Mouse (Mus musculus): ENCODE measurements around the gene Ppt2.

GRCm38 (mm10) chr17:34672246-34672792, 44.0 kb upstream of the Ppt2 start:
- no peak for TF ChIP-seq CTCF (IDR thresholded peaks at IDR 0.05; ENCODE audit: extremely low read depth, insufficient read depth, low read length)
- TF ChIP-seq POLR2A (IDR thresholded peaks at IDR 0.05; ENCODE audit: extremely low read depth, insufficient read depth, low read length): no peak

All from cortical plate, adult 2 months (tissue).